Mouse (Mus musculus) stomach, postnatal 0 days (tissue): ENCODE data around the gene Iqschfp. TPM values are rescaled to one million over a fixed set of nuclear protein-coding genes. Genes with fewer than 3 reads are reported as not detected.

ENCODE experiments used
- ATAC-seq: fragments of 200-750 bp; cut with Nextera tagmentation; 2 replicates; pipeline ENCODE4 v1.8.0; 2017; ENCODE audit not compliant: low FRiP score, low TSS enrichment
- DNase-seq: peaks from one replicate; pipeline ENCODE4 v3.0.0-alpha.2; 2016; ENCODE audit warnings: low spot score
- H3K27ac ChIP-seq: fragments of 300-500 bp; sonication (generic); replicated peaks from 2 replicates; pipeline ENCODE4 v1.5.1; 2014; ENCODE audit warnings: mild to moderate bottlenecking, control low read depth
- H3K27me3 ChIP-seq: fragments of 300-500 bp; sonication (generic); 2 replicates; pipeline ENCODE4 v1.6.1; 2014; ENCODE audit warnings: low read length; ENCODE audit not compliant: control insufficient read depth, insufficient read depth
- H3K36me3 ChIP-seq: fragments of 300-500 bp; sonication (generic); 2 replicates; pipeline ENCODE4 v1.6.1; 2014; ENCODE audit warnings: low read length, mixed read lengths; ENCODE audit not compliant: control insufficient read depth, insufficient read depth
- H3K4me1 ChIP-seq: fragments of 300-500 bp; sonication (generic); replicated peaks from 2 replicates; pipeline ENCODE4 v1.6.1; 2014; ENCODE audit warnings: antibody characterized with exemption; ENCODE audit not compliant: control insufficient read depth, insufficient read depth
- H3K4me2 ChIP-seq: fragments of 300-500 bp; sonication (generic); replicated peaks from 2 replicates; pipeline ENCODE4 v1.6.1; 2014; ENCODE audit warnings: low read depth, mild to moderate bottlenecking, control low read depth, moderate library complexity
- H3K4me3 ChIP-seq: fragments of 300-500 bp; sonication (generic); 2 replicates; pipeline ENCODE4 v1.5.1; 2014; ENCODE audit warnings: low read depth, low read length, control low read depth
- H3K9ac ChIP-seq: fragments of 300-500 bp; sonication (generic); 2 replicates; pipeline ENCODE4 v1.6.1; 2014; ENCODE audit warnings: mild to moderate bottlenecking, low read length, control low read depth, mixed read lengths
- H3K9me3 ChIP-seq: fragments of 300-500 bp; sonication (generic); 2 replicates; pipeline ENCODE4 v1.6.1; 2016; ENCODE audit warnings: low read length; ENCODE audit not compliant: control insufficient read depth
- CTCF ChIP-seq: IDR thresholded peaks from 2 replicates; pipeline ENCODE4 v1.5.1; 2016; ENCODE audit warnings: antibody characterized with exemption, low read depth, mild to moderate bottlenecking, moderate library complexity
- EP300 ChIP-seq: optimal IDR thresholded peaks from 2 replicates; pipeline ENCODE3; 2016; ENCODE audit warnings: antibody characterized with exemption
- WGBS: fragments of 180-500 bp; shearing (Covaris S2); extraction: QIAGEN DNeasy Blood & Tissue Kit; methylation state at CpG from one replicate; pipeline ENCODE4 v1.1.7; 2014; 5-methylcytosine and 5-hydroxymethylcytosine counted together
- polyA plus RNA-seq: library from polyadenylated mRNA; unstranded; fragments of >200 nt; fragmentation: Nextera tagmentation; extraction: Ambion mirVana; gene quantifications from 2 replicates; pipeline ENCODE4 v1.2.1, GENCODE M21; 2015

Iqschfp gene
- polyA plus RNA-seq, 1 experiment from 2014 or later = 0.08 TPM

- Histone ChIP-seq H3K4me3 (no peak overlapping the region), H3K27ac (no peak overlapping the region), H3K36me3 (no peaks in the 10 kb centered on the region), H3K4me2 (no peak overlapping the region), H3K9ac (no peak overlapping the region; the same call in 1 of the 2 replicates), H3K9me3 (no peaks in the 10 kb centered on the region), H3K27me3 (no peaks in the 10 kb centered on the region), H3K4me1 (no peaks in the 10 kb centered on the region)
- no peak for TF ChIP-seq EP300
- no peak for TF ChIP-seq CTCF
- no peak; the same call in 1 of the 2 replicates for ATAC-seq
- 43% methylated on average over 5 of the region's 5 CpGs for WGBS
- no peak for DNase-seq
These were observed 727.1 kb downstream of the Iqschfp start for GRCm38 (mm10) chr3:68619097-68619496.

DNA sequence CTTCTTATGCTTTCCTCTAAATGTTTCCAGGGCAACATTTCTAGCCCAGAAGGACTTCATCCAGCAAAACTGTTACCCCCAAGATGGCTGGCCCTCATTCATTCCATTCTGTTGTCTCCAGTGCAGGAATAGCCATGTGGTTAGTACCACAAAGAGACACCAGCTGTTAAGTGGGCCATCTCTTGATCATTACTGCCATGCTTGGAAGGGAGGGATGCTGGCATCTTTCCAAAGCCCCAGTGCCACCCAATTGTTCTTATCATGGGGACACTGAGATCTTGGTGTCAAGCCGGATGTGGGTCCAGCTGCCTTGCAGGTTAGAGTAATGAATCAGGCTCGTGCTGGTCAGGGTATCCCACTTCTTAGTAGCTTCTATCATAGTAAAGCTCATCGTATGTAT lies 729.9 kb downstream of the Iqschfp start:
- H3K36me3 ChIP-seq = peaks cover 2% of the 10 kb centered on the region
- 94% methylated on average over 3 of the region's 3 CpGs for WGBS
- ATAC-seq = no peak

DNA sequence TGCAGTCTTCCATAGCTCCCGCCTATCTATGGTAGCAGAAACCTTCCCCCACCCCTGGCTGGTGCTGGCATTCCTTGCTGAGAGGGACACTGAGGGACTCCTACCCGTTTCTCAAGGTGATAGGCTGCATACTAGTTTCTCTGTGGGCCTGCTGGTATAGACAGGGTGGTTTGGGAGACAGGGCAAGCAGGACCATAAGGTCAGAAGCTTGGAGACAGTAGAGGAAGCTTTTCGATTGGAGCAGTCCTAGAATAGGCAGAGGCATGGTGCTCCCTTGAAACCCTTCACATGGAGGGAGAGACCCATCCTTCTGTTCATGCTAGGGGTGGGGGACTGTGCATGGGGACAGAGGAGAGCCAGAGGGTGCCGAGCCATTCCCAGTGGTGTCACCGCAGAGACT lies 731.0 kb downstream of the Iqschfp start:
- Histone ChIP-seq H3K27me3 (no peaks in the 10 kb centered on the region), H3K4me1 (no peaks in the 10 kb centered on the region), H3K27ac (no peak overlapping the region), H3K36me3 (peaks cover 2% of the 10 kb centered on the region), H3K4me2 (no peak overlapping the region), H3K4me3 (no peak overlapping the region), H3K9me3 (no peaks in the 10 kb centered on the region), H3K9ac (no peak overlapping the region)
- no peak for TF ChIP-seq CTCF
- no peak for TF ChIP-seq EP300
- WGBS = 82% methylated on average over 5 of the region's 5 CpGs
- DNase-seq (no peak), ATAC-seq (no peak)

More for the DNA sequence above, 729.9 kb downstream of the Iqschfp start:
- H3K27ac ChIP-seq = no peak overlapping the region
- H3K9ac ChIP-seq = no peak overlapping the region
- H3K4me2 ChIP-seq = no peak overlapping the region
- TF ChIP-seq EP300 (no peak), CTCF (no peak)
- H3K27me3 ChIP-seq = no peaks in the 10 kb centered on the region
- H3K4me1 ChIP-seq = no peaks in the 10 kb centered on the region
- H3K9me3 ChIP-seq = no peaks in the 10 kb centered on the region
- no peak overlapping the region for H3K4me3 ChIP-seq
- no peak for DNase-seq

- 81% methylated on average over 6 of the region's 6 CpGs for WGBS
- H3K4me1 ChIP-seq = no peaks in the 10 kb centered on the region
- no peak overlapping the region for H3K4me2 ChIP-seq
- no peak for TF ChIP-seq CTCF
- TF ChIP-seq EP300 = no peak
- ATAC-seq (no peak), DNase-seq (no peak)
- H3K4me3 ChIP-seq = no peak overlapping the region
- peaks cover 2% of the 10 kb centered on the region for H3K36me3 ChIP-seq
- no peaks in the 10 kb centered on the region for H3K9me3 ChIP-seq
- no peak overlapping the region for H3K27ac ChIP-seq
- no peak overlapping the region for H3K9ac ChIP-seq
- H3K27me3 ChIP-seq = no peaks in the 10 kb centered on the region
These were observed 732.4 kb downstream of the Iqschfp start for GRCm38 (mm10) chr3:68624471-68624870.

- WGBS = 62% methylated on average over 4 of the region's 4 CpGs
- Histone ChIP-seq H3K4me1 (no peaks in the 10 kb centered on the region), H3K27ac (no peak overlapping the region), H3K4me3 (no peak overlapping the region), H3K4me2 (no peak overlapping the region), H3K9ac (no peak overlapping the region), H3K27me3 (no peaks in the 10 kb centered on the region), H3K9me3 (no peaks in the 10 kb centered on the region), H3K36me3 (no peaks in the 10 kb centered on the region; the same call in 1 of the 2 replicates)
- DNase-seq = no peak
- ATAC-seq = no peak
- TF ChIP-seq EP300 (no peak), CTCF (no peak)
These were observed 738.2 kb downstream of the Iqschfp start for GRCm38 (mm10) chr3:68630261-68630660.

DNA sequence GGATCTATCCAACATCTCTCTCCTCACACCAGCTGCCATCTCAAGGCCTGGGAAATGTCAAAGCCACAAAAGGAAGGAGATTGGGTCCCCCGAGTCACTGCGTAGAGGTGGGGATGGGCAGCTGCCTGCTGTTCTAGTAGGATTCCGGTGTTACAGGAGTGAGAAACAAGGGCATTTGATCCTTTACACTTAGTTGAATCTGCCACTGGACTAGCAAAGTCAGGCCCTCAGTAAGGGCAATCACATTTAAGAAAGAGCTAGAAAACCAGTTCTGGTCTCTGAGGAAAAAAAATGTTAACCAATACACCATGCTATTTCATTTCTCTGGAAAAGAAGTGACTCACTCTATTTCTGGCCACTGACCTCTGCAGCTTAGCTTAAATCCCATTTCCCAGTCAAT lies 738.8 kb downstream of the Iqschfp start:
- 82% methylated on average over 3 of the region's 3 CpGs for WGBS

More for the DNA sequence above, 738.8 kb downstream of the Iqschfp start:
- TF ChIP-seq EP300 (no peak), CTCF (no peak)
- Histone ChIP-seq H3K36me3 (no peaks in the 10 kb centered on the region), H3K9me3 (no peaks in the 10 kb centered on the region), H3K27ac (no peak overlapping the region), H3K9ac (no peak overlapping the region), H3K27me3 (no peaks in the 10 kb centered on the region), H3K4me3 (no peak overlapping the region), H3K4me1 (no peaks in the 10 kb centered on the region), H3K4me2 (no peak overlapping the region)
- DNase-seq (no peak), ATAC-seq (no peak)
